Mouse (Mus musculus) embryonic fibroblast, embryonic 13.5 days (primary cell): ENCODE measurements around the gene Tenm2.

ENCODE experiments used
- CTCF ChIP-seq: IDR thresholded peaks from 2 replicates; pipeline ENCODE4 v1.5.1; 2011; ENCODE audit warnings: mild to moderate bottlenecking, control low read depth, low read length, moderate library complexity, borderline replicate concordance; ENCODE audit not compliant: insufficient read depth
- POLR2A ChIP-seq: IDR thresholded peaks from 2 replicates; pipeline ENCODE4 v1.6.1; 2011; ENCODE audit warnings: low read depth, mild to moderate bottlenecking, control low read depth, low read length, moderate library complexity

DNA sequence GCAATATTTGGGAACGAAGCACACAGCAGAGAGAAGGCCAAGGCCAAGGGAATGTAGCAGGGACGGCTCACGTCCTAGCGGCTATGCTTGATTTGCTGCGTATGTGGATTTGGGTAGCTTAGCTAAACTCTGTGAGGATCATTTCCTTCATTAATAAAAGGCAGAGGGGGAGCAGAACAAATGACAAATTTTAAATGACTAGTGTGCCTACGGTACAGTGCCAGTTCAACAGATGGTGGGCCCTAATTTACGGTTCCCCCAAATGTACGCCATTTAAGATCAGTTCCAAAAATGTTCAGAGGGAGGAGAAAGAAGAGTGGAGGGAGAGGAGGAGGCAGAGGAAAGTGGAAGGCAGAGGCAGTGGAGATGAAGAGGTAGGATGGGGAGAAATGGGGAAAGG lies 873.2 kb downstream of the Tenm2 start:
- TF ChIP-seq CTCF (no peak), POLR2A (no peak)
